Mouse (Mus musculus): ENCODE data around the gene Lat. TPM values are rescaled to one million over a fixed set of nuclear protein-coding genes. Genes with fewer than 3 reads are reported as not detected.
"Not testable (repeated sequence)": the region's sequence is repeated elsewhere in the genome, so short reads cannot be mapped to it uniquely, and the experiment has no call there.

The Lat gene
- polyA plus RNA-seq, 1 experiment = 2.5 TPM

DNA sequence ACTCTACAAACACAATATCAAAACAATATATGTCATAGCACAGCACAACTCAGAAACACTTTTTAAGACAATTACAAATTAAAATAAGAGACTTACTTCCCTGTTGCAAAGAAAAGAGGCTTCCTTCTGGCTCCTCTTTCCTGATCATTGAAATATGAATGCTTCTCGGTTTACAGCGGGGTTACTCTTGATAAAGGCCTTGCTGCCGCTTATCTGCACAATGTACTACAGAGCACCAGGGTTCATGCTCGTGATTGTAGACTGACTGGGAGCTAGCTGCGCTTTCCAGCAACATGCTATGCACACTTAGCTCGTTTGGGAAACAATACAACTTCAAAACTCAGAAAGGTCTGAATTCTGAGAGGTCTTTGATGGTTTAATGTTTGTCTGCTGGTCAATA, 27.9 kb upstream of the Lat start:
- no peak for TF ChIP-seq CTCF (IDR thresholded peaks at IDR 0.05; ENCODE audit: low read depth, low read length)
- TF ChIP-seq POLR2A (IDR thresholded peaks at IDR 0.05; ENCODE audit: borderline replicate concordance, low read depth, low read length) = no peak
- H3K27ac ChIP-seq (ENCODE audit: insufficient read depth, low read depth, low read length) = no peak overlapping the region
- H3K4me3 ChIP-seq (ENCODE audit: insufficient read depth, low read length) = no peak overlapping the region
- H3K4me1 ChIP-seq (ENCODE audit: control insufficient read depth, insufficient read depth, low read length) = peaks cover 3% of the 10 kb centered on the region

DNA sequence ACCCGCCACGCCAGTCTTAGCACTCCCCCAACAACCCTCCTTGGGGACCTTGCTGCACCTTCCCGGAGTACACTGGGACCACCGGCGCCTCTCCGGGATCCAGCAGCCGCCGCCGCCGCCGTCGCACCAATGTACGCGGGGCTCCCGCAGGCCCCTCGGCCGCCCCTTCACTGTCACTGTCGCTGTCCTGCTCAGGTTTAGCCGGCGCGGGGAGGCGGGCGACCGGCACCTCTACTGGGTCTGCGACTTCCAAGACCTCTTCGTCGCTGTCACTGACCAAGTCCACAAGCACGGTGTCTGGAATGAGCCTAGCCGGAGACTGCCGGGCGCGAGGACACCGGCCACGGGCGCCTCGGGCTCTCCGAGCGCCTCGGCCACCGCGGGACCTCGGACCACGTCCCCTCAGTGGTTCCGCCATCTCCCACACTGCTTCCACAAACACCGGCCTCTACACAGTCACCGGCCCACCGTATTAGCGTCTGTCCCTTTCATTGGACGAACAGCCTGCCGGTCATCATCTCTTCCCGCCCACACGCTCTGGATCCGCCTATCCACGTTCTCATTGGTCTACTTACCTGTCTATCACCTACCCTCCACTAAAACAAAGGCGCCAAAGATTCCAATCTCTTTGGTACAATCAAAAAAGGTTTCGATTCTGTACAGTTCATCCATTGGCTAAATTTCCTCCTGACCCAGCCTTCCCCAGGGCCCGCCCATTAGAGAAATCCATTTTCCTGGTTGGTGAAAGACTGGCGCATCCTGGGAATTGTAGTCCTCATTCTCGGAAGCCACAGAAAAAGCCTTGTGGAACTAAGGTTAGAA, 27.1 kb upstream of the Lat start, which contains the start of gene Nfatc2ip:
Gene Nfatc2ip, minus strand, starts transcription at position 440 of the 822 bp plus-strand sequence.
- Histone ChIP-seq H3K27ac (ENCODE audit: insufficient read depth, low read depth, low read length) (no peak within 1 kb of the TSS), H3K4me1 (ENCODE audit: control insufficient read depth, insufficient read depth, low read length) (peaks cover 3% of the 10 kb centered on the region), H3K4me3 (ENCODE audit: insufficient read depth, low read length) (peak within 1 kb of the TSS; percentile 73)
- TF ChIP-seq POLR2A (IDR thresholded peaks at IDR 0.05; ENCODE audit: borderline replicate concordance, low read depth, low read length) = no peak
- no peak for TF ChIP-seq CTCF (IDR thresholded peaks at IDR 0.05; ENCODE audit: low read depth, low read length)

DNA sequence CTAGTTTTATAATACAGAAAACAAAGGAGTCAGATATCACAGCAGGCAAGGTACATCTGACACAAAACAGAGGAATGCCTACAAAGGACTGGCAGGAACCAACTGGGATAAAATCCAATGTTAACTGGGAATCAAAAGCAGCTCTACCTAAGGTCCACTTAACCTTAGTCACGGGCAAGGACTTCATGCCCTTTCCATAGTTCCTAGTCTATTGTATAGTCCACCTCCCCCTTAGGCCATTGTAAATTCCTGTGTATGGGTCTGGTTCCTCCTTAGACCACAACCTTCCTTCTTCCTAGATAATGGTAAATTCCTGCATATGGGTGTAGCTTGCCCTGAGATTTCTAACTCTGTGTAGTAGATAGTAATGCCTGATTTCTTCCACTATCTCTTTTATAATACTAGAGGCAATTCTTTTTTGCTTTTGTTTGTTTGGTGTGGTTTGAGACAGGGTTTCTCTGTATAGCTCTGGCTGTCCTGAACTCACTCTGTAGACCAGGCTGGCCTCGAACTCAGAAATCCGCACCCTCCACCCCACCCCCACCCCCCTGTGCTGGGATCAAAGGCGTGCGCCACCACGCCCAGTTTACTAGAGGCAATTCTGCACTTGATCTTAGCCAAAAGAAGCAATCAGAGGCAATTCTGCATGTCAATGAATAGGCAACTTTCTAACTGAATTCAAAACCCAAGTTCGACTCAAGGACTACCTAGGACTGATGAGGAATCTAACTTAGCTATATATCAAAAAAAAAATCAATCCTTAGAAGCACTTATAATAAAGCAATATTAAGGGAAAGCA, 22.9 kb upstream of the Lat start:
- not testable (repeated sequence) for H3K4me3 ChIP-seq (ENCODE audit: insufficient read depth, low read length); H3K4me1 ChIP-seq (ENCODE audit: control insufficient read depth, insufficient read depth, low read length); H3K27ac ChIP-seq (ENCODE audit: insufficient read depth, low read depth, low read length)

DNA sequence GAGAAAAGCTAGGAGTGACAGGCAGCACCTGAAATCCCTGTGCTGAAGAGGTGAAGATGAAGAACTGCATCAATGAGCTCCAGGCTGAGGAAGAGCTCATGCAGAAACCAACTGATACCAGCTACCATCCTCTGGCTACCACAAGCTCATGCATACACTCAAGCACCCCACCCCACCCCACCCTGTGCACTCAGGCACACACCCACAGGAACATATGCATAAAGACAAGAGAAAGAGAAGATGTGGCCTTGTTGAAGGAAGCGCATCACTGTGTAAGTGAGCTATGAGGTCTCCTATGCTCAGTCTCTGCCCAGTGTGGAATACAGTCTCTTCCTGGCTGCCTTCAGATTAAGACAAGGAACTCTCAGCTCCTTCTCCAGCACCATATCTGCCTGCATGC, 18.8 kb upstream of the Lat start:
- H3K4me3 ChIP-seq (ENCODE audit: insufficient read depth, low read length) = no peak overlapping the region
- TF ChIP-seq CTCF (IDR thresholded peaks at IDR 0.05; ENCODE audit: low read depth, low read length) (no peak), POLR2A (IDR thresholded peaks at IDR 0.05; ENCODE audit: borderline replicate concordance, low read depth, low read length) (no peak)

DNA sequence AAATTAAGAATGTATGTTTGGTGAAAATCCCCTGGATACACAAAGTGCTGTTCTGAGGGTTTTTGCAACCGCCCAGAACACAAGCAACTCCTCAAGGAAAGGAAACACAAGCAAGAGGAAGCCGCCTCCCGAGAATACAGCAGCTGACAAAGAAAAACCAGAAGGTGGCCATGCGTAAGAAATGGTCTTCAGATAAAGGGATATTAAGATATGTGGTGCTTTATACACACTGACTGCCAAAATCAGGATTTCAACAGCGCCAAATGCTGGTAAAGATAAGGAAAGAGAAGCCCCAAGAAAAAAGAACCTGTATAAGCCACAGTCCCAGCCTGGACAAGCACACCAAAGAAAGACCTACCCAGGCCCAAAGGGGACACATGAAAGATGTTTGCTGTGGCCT, 14.2 kb upstream of the Lat start:
- H3K27ac ChIP-seq (ENCODE audit: insufficient read depth, low read depth, low read length) = no peak overlapping the region
- no peaks in the 10 kb centered on the region for H3K4me1 ChIP-seq (ENCODE audit: control insufficient read depth, insufficient read depth, low read length)
- TF ChIP-seq CTCF (IDR thresholded peaks at IDR 0.05; ENCODE audit: low read depth, low read length) = no peak
- TF ChIP-seq POLR2A (IDR thresholded peaks at IDR 0.05; ENCODE audit: borderline replicate concordance, low read depth, low read length) = no peak
- no peak overlapping the region for H3K4me3 ChIP-seq (ENCODE audit: insufficient read depth, low read length)

More for the DNA sequence above, 18.8 kb upstream of the Lat start:
- no peak overlapping the region for H3K27ac ChIP-seq (ENCODE audit: insufficient read depth, low read depth, low read length)
- H3K4me1 ChIP-seq (ENCODE audit: control insufficient read depth, insufficient read depth, low read length) = no peaks in the 10 kb centered on the region

DNA sequence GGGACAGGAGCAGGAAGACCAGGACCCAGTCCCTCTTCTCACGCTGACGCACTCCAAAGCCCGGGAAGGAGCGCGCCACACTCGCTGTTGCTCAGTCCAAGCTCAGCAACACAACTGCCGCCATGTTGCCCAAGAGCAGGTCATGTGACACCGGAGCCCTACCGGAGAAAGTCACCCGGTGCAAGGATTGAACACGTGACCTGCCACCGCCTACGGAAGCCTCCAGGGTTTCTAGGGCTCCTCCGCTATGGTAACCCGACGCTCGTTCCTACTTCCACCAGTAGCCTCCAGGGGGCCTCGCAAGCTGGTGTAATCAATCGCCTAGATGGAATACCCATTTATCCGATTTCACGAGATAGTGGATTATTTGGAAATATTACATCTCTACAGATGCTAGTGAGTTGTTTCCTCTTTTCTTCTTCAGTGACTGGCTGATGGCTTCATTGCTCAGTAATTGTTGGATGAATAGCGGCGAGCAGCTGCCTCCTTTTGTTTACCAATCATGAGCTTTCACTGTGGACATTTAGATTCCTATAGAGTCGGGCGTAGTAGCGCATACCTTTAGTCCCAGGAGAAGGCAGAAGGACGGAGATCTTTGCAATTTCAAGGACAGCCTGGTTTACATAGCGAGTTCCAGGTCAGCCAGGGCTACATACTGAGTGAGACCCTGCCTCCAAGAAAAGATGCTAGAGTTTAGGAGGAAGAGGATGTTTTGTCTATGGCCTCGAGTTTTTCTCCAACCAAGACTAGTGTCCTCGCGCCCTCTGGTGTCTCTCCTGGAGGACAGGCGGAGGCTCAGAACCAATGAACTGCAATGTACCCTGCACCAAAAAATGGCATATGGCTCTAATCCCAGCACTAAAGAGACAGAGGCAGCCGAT, 8.1 kb upstream of the Lat start, which contains the start of gene Spns1:
Gene Spns1, minus strand, starts transcription at position 173 of the 881 bp plus-strand sequence.
- peaks cover 19% of the 10 kb centered on the region for H3K4me1 ChIP-seq (ENCODE audit: control insufficient read depth, insufficient read depth, low read length)
- H3K27ac ChIP-seq (ENCODE audit: insufficient read depth, low read depth, low read length) = peak within 1 kb of the TSS; percentile 57
- peak within 1 kb of the TSS; percentile 64 for H3K4me3 ChIP-seq (ENCODE audit: insufficient read depth, low read length)
- TF ChIP-seq POLR2A (IDR thresholded peaks at IDR 0.05; ENCODE audit: borderline replicate concordance, low read depth, low read length) (no peak), CTCF (IDR thresholded peaks at IDR 0.05; ENCODE audit: low read depth, low read length) (peak; percentile 54)

DNA sequence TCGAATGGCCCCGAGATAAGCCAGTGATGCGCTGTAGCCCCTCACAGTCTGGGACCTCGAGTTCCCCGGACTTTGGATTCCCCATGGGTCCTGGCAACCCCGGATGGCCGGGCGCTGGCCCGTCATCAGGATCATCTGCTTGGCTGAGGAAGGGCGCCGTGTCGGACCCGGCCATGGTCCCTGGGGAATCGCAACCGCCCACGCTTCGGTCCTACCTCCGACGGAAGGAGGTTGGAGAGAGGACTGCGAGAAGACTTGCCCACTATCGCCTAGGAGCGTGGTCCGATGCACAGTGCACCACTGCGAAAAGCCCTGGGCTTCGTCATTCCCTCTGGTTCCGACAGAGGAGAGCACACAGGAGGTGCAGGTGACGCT, 7.5 kb upstream of the Lat start:
- Histone ChIP-seq H3K27ac (ENCODE audit: insufficient read depth, low read depth, low read length) (peak overlapping the region; percentile 57), H3K4me3 (ENCODE audit: insufficient read depth, low read length) (peak overlapping the region; percentile 64), H3K4me1 (ENCODE audit: control insufficient read depth, insufficient read depth, low read length) (peaks cover 19% of the 10 kb centered on the region)
- TF ChIP-seq CTCF (IDR thresholded peaks at IDR 0.05; ENCODE audit: low read depth, low read length) (no peak), POLR2A (IDR thresholded peaks at IDR 0.05; ENCODE audit: borderline replicate concordance, low read depth, low read length) (no peak)

DNA sequence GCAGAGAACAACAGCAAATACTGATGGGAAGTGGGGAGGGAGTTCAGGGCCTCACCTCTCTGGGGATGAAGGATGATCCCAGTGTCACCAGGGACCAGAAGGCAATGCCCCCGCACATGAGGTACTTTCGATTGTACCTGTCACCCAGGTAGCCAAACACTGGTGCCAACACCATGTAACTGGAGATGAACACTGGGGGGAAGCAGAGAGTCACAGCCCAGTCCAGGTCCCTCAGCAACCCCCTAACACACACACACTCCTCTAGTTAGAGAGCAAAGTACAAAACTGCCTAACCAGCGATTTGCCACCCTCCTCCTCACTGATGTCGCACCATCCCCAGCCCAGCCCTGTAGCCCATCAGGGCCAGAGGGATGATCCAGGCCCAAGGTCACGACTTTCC, 5.6 kb upstream of the Lat start:
- H3K4me3 ChIP-seq (ENCODE audit: insufficient read depth, low read length) = peak overlapping the region; percentile 64
- TF ChIP-seq CTCF (IDR thresholded peaks at IDR 0.05; ENCODE audit: low read depth, low read length) (no peak), POLR2A (IDR thresholded peaks at IDR 0.05; ENCODE audit: borderline replicate concordance, low read depth, low read length) (no peak)
- peak overlapping the region; percentile 29 for H3K27ac ChIP-seq (ENCODE audit: insufficient read depth, low read depth, low read length)
- peaks cover 19% of the 10 kb centered on the region for H3K4me1 ChIP-seq (ENCODE audit: control insufficient read depth, insufficient read depth, low read length)

DNA sequence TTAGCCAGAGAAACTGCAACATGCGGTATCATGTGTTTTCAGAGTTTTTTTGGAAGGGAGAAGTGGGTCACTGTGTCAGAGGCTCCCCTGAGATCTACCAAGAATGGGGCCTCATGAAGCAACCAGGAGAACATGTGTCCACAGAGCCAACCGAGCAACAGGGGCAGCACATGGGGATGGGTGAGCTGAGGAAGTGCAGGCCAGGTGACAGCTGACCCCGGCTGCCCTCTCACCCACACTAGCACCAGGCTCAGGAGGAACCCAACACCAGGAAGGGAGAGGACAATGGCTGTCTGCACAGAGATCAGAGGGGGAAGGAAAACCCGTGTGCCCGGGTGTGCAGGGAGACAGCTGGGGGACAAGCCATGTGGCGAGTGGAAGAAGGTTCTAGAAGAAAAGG, 5.2 kb upstream of the Lat start:
- H3K4me3 ChIP-seq (ENCODE audit: insufficient read depth, low read length) = peak overlapping the region; percentile 64
- H3K27ac ChIP-seq (ENCODE audit: insufficient read depth, low read depth, low read length) = peak overlapping the region; percentile 29
- H3K4me1 ChIP-seq (ENCODE audit: control insufficient read depth, insufficient read depth, low read length) = peaks cover 19% of the 10 kb centered on the region
- no peak for TF ChIP-seq POLR2A (IDR thresholded peaks at IDR 0.05; ENCODE audit: borderline replicate concordance, low read depth, low read length)
- no peak for TF ChIP-seq CTCF (IDR thresholded peaks at IDR 0.05; ENCODE audit: low read depth, low read length)

Measured in bone marrow macrophage, adult 2 months (primary cell).